Mouse (Mus musculus) frontal cortex, postnatal 14 days (tissue): Measurements from ENCODE around the gene Crebrf.

ENCODE experiments used
- DNase-seq, 2 experiments: peaks; one replicate each; pipeline ENCODE4 v3.0.0; 2022; ENCODE audit warnings: low spot score in 2 of 2

Gene Crebrf

GRCm38 (mm10) chr17:26826131-26826530, 110.7 kb downstream of the Crebrf start:
- no peak for DNase-seq
